Mouse (Mus musculus): Measurements from ENCODE around the gene Capg. TPM values are rescaled to one million over a fixed set of nuclear protein-coding genes. Genes with fewer than 3 reads are reported as not detected.

The Capg gene
- polyA plus RNA-seq, 1 experiment: 394 TPM

- H3K27me3 ChIP-seq (ENCODE audit: control insufficient read depth, insufficient read depth, insufficient read length): no peaks in the 10 kb centered on the region
- H3K36me3 ChIP-seq (ENCODE audit: control insufficient read depth, insufficient read depth): no peaks in the 10 kb centered on the region
- no peak for TF ChIP-seq POLR2A (IDR thresholded peaks at IDR 0.05; ENCODE audit: insufficient read length, low read depth)
- TF ChIP-seq TCF3 (IDR thresholded peaks at IDR 0.05; ENCODE audit: insufficient read length, low read depth): no peak
- TF ChIP-seq POLR2AphosphoS2 (IDR thresholded peaks at IDR 0.05; ENCODE audit: insufficient read length, low read depth): no peak
- TF ChIP-seq CEBPB (IDR thresholded peaks at IDR 0.05; ENCODE audit: insufficient read depth, poor library complexity, severe bottlenecking): no peak
- no peak for TF ChIP-seq REST (IDR thresholded peaks at IDR 0.05; ENCODE audit: insufficient read depth, insufficient read length)
- no peak for TF ChIP-seq MAX (IDR thresholded peaks at IDR 0.05; ENCODE audit: low read depth)
- H3K4me3 ChIP-seq: no peak overlapping the region
- no peak overlapping the region for H3ac ChIP-seq (ENCODE audit: control insufficient read depth, insufficient read length)
- H3K4me2 ChIP-seq (ENCODE audit: low read depth): peak overlapping the region; percentile 24
- H3K79me2 ChIP-seq (ENCODE audit: control insufficient read depth, insufficient read depth): no peaks in the 10 kb centered on the region
These were observed 24.1 kb upstream of the Capg start for GRCm38 (mm10) chr6:72519892-72520663.

GRCm38 (mm10) chr6:72520904-72521303, 23.3 kb upstream of the Capg start:
- TF ChIP-seq TCF12 (IDR thresholded peaks at IDR 0.05; ENCODE audit: insufficient read depth, poor library complexity, severe bottlenecking): no peak
- Histone ChIP-seq H3K4me3 (no peak overlapping the region), H3K36me3 (ENCODE audit: control insufficient read depth, insufficient read depth) (no peaks in the 10 kb centered on the region), H3K27me3 (ENCODE audit: control insufficient read depth, insufficient read depth, insufficient read length) (no peaks in the 10 kb centered on the region), H3K4me2 (ENCODE audit: low read depth) (no peak overlapping the region), H3ac (ENCODE audit: control insufficient read depth, insufficient read length) (no peak overlapping the region), H3K79me2 (ENCODE audit: control insufficient read depth, insufficient read depth) (no peaks in the 10 kb centered on the region)

GRCm38 (mm10) chr6:72521607-72522006, 22.6 kb upstream of the Capg start, which contains the start of gene Sh2d6:
Gene Sh2d6 (minus strand): TSS chr6:72521707.
- no peaks in the 10 kb centered on the region for H3K79me2 ChIP-seq (ENCODE audit: control insufficient read depth, insufficient read depth)
- no peak within 1 kb of the TSS for H3ac ChIP-seq (ENCODE audit: control insufficient read depth, insufficient read length)
- no peaks in the 10 kb centered on the region for H3K36me3 ChIP-seq (ENCODE audit: control insufficient read depth, insufficient read depth)
- no peak within 1 kb of the TSS for H3K4me3 ChIP-seq
- H3K4me2 ChIP-seq (ENCODE audit: low read depth): peak within 1 kb of the TSS; percentile 72
- no peaks in the 10 kb centered on the region for H3K27me3 ChIP-seq (ENCODE audit: control insufficient read depth, insufficient read depth, insufficient read length)
- TF ChIP-seq CEBPB (IDR thresholded peaks at IDR 0.05; ENCODE audit: insufficient read depth, poor library complexity, severe bottlenecking): no peak

GRCm38 (mm10) chr6:72522288-72522687, 21.9 kb upstream of the Capg start:
- no peaks in the 10 kb centered on the region for H3K79me2 ChIP-seq (ENCODE audit: control insufficient read depth, insufficient read depth)
- peak overlapping the region; percentile 72 for H3K4me2 ChIP-seq (ENCODE audit: low read depth)
- no peak overlapping the region for H3ac ChIP-seq (ENCODE audit: control insufficient read depth, insufficient read length)
- H3K36me3 ChIP-seq (ENCODE audit: control insufficient read depth, insufficient read depth): no peaks in the 10 kb centered on the region
- no peak overlapping the region for H3K4me3 ChIP-seq
- H3K27me3 ChIP-seq (ENCODE audit: control insufficient read depth, insufficient read depth, insufficient read length): no peaks in the 10 kb centered on the region
- TF ChIP-seq USF1 (IDR thresholded peaks at IDR 0.05; ENCODE audit: low read depth) (no peak), MYOG (IDR thresholded peaks at IDR 0.05; ENCODE audit: control insufficient read depth in 1 of 3, insufficient read depth in 1 of 3, insufficient read length in 2 of 3, low read depth in 2 of 3) (no peak), TCF3 (IDR thresholded peaks at IDR 0.05; ENCODE audit: insufficient read length, low read depth) (no peak), REST (IDR thresholded peaks at IDR 0.05; ENCODE audit: insufficient read depth, insufficient read length) (no peak), MAX (IDR thresholded peaks at IDR 0.05; ENCODE audit: low read depth) (no peak), POLR2A (IDR thresholded peaks at IDR 0.05; ENCODE audit: insufficient read length, low read depth) (no peak), POLR2AphosphoS2 (IDR thresholded peaks at IDR 0.05; ENCODE audit: insufficient read length, low read depth) (no peak), CEBPB (IDR thresholded peaks at IDR 0.05; ENCODE audit: insufficient read depth, poor library complexity, severe bottlenecking) (no peak)

- TF ChIP-seq MAX (IDR thresholded peaks at IDR 0.05; ENCODE audit: low read depth) (no peak), TCF12 (IDR thresholded peaks at IDR 0.05; ENCODE audit: insufficient read depth, poor library complexity, severe bottlenecking) (no peak), POLR2A (IDR thresholded peaks at IDR 0.05; ENCODE audit: insufficient read length, low read depth) (no peak), POLR2AphosphoS2 (IDR thresholded peaks at IDR 0.05; ENCODE audit: insufficient read length, low read depth) (no peak), SRF (IDR thresholded peaks at IDR 0.05; ENCODE audit: control insufficient read depth, insufficient read length, low read depth) (no peak), USF1 (IDR thresholded peaks at IDR 0.05; ENCODE audit: low read depth) (no peak), MYOD1 (IDR thresholded peaks at IDR 0.05; ENCODE audit: control insufficient read depth in 1 of 3, insufficient read length in 2 of 3, low read depth in 2 of 3) (no peak), MYOG (IDR thresholded peaks at IDR 0.05; ENCODE audit: control insufficient read depth in 1 of 3, insufficient read depth in 1 of 3, insufficient read length in 2 of 3, low read depth in 2 of 3) (no peak), E2F4 (IDR thresholded peaks at IDR 0.05; ENCODE audit: insufficient read depth) (no peak), REST (IDR thresholded peaks at IDR 0.05; ENCODE audit: insufficient read depth, insufficient read length) (no peak), TCF3 (IDR thresholded peaks at IDR 0.05; ENCODE audit: insufficient read length, low read depth) (no peak), CEBPB (IDR thresholded peaks at IDR 0.05; ENCODE audit: insufficient read depth, poor library complexity, severe bottlenecking) (no peak)
- Histone ChIP-seq H3K27me3 (ENCODE audit: control insufficient read depth, insufficient read depth, insufficient read length) (no peaks in the 10 kb centered on the region), H3K4me2 (ENCODE audit: low read depth) (no peak overlapping the region), H3K4me3 (no peak overlapping the region), H3ac (ENCODE audit: control insufficient read depth, insufficient read length) (no peak overlapping the region), H3K79me2 (ENCODE audit: control insufficient read depth, insufficient read depth) (no peaks in the 10 kb centered on the region), H3K36me3 (ENCODE audit: control insufficient read depth, insufficient read depth) (no peaks in the 10 kb centered on the region)
These were observed 21.0 kb upstream of the Capg start for GRCm38 (mm10) chr6:72523222-72523621.

Measured in myocyte (in vitro differentiated cells).